Mouse (Mus musculus) layer of hippocampus, postnatal 10 days (tissue): ENCODE data around the gene Echdc2. TPM values are rescaled to one million over a fixed set of nuclear protein-coding genes. Genes with fewer than 3 reads are reported as not detected.
A peak's percentile ranks its signal among the peaks of the same experiment; 100 is the strongest.
"Not testable (repeated sequence)": the region's sequence is repeated elsewhere in the genome, so short reads cannot be mapped to it uniquely, and the experiment has no call there.

Experiments used
- DNase-seq, 2 experiments: peaks; one replicate each; pipeline ENCODE4 v3.0.0; 2021; ENCODE audit warnings: low spot score in 2 of 2
- long read RNA-seq: library from polyadenylated mRNA; stranded (forward); transcript quantifications from one replicate; pipeline ENCODE4 v2.0.0, GENCODE M21; 2023
- total RNA-seq, 2 experiments: library from RNA; stranded (reverse); gene quantifications; 2 replicates each; pipeline ENCODE4 v1.2.3; 2021

Echdc2 gene
- 10 to 100 TPM; 12.9 to 16.3 TPM for total RNA-seq
- long read RNA-seq, transcript Echdc2-209 (10 exons, 1,319 nt), result minor isoform, 5 of 22 reads
- long read RNA-seq, transcript Echdc2-201 (10 exons, 1,307 nt), result major isoform, 13 of 22 reads
- long read RNA-seq, partial matches to known transcripts, result 1 of 22 reads
- long read RNA-seq, other reads (novel, unspliced or antisense), result 2 of 22 reads

- DNase-seq, result peak; percentile 37 to 42
Observed at GRCm38 (mm10) chr4:108165152-108165895, at the start of gene Echdc2. Gene Echdc2 (plus strand): TSS chr4:108165437.

GRCm38 (mm10) chr4:108116466-108116865, 48.8 kb upstream of the Echdc2 start:
- no peak for DNase-seq

- DNase-seq, result peak; percentile 6 to 11
Observed at GRCm38 (mm10) chr4:108117488-108117887, 47.7 kb upstream of the Echdc2 start.

- peak; percentile 92 to 94 for DNase-seq
Observed at GRCm38 (mm10) chr4:108117924-108118876, 47.0 kb upstream of the Echdc2 start.

GRCm38 (mm10) chr4:108124104-108124503, 41.1 kb upstream of the Echdc2 start:
- DNase-seq, result no peak

GRCm38 (mm10) chr4:108126260-108126659, 39.0 kb upstream of the Echdc2 start:
- no peak for DNase-seq

GRCm38 (mm10) chr4:108127516-108127915, 37.7 kb upstream of the Echdc2 start:
- DNase-seq, result no peak

- no peak for DNase-seq
Observed at GRCm38 (mm10) chr4:108128339-108128738, 36.9 kb upstream of the Echdc2 start.

GRCm38 (mm10) chr4:108130452-108130851, 34.8 kb upstream of the Echdc2 start:
- no peak for DNase-seq

GRCm38 (mm10) chr4:108136938-108137337, 28.3 kb upstream of the Echdc2 start:
- DNase-seq, result no peak

GRCm38 (mm10) chr4:108143178-108143577, 22.1 kb upstream of the Echdc2 start:
- DNase-seq, result not testable (repeated sequence)

- DNase-seq, result no peak
Observed at GRCm38 (mm10) chr4:108143778-108144177, 21.5 kb upstream of the Echdc2 start.

GRCm38 (mm10) chr4:108144880-108145279, 20.4 kb upstream of the Echdc2 start, which contains the start of gene Scp2:
Gene Scp2 (minus strand): TSS chr4:108144998.
- no peak for DNase-seq

- not testable (repeated sequence) for DNase-seq
Observed at GRCm38 (mm10) chr4:108145554-108145953, 19.7 kb upstream of the Echdc2 start.

GRCm38 (mm10) chr4:108155141-108155540, 10.1 kb upstream of the Echdc2 start:
- not testable (repeated sequence) for DNase-seq

GRCm38 (mm10) chr4:108161936-108162335, 3.3 kb upstream of the Echdc2 start:
- no peak for DNase-seq

GRCm38 (mm10) chr4:108163291-108163690, 1.9 kb upstream of the Echdc2 start:
- DNase-seq, result no peak

GRCm38 (mm10) chr4:108166874-108167273, 1.6 kb downstream of the Echdc2 start:
- no peak for DNase-seq

GRCm38 (mm10) chr4:108168056-108168455, 2.8 kb downstream of the Echdc2 start:
- DNase-seq, result no peak

GRCm38 (mm10) chr4:108182278-108182677, 17.0 kb downstream of the Echdc2 start:
- DNase-seq, result no peak

- DNase-seq, result no peak
Observed at GRCm38 (mm10) chr4:108192821-108193323, 27.6 kb downstream of the Echdc2 start.
